Mouse (Mus musculus): ENCODE data around the gene Grm4.

GRCm38 (mm10) chr17:27451787-27452186 is 69.4 kb downstream of the Grm4 start:
- TF ChIP-seq CTCF (IDR thresholded peaks at IDR 0.05; ENCODE audit: borderline replicate concordance, insufficient read depth, low read length) (no peak), POLR2A (IDR thresholded peaks at IDR 0.05; ENCODE audit: low read depth, low read length) (no peak)
